Mouse (Mus musculus) embryo, embryonic 10 days (tissue): ENCODE measurements around the gene Atf7.

Experiments used
- DNase-seq: peaks from one replicate; pipeline ENCODE4 v3.0.0-alpha.2; 2015; ENCODE audit warnings: low spot score

Gene Atf7

DNA sequence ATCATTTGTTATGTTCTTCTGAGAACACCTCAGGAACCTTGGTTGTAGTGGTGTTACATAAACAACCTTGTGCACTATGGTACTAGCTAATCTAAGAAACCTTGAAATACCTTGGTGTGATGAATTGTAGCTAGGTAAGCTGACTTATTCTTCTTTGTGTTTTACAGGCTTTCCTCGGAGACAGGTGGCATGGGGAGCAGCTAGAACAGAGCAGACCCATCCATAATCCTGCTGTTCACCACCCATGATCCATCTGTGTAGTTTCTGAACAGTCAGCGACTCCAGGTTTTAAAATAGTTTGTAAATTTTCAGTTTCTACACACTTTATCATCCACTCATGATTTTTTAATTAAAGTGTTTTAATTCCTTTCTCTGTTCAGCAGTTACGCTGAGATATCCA, 126.9 kb downstream of the Atf7 start:
- no peak for DNase-seq

DNA sequence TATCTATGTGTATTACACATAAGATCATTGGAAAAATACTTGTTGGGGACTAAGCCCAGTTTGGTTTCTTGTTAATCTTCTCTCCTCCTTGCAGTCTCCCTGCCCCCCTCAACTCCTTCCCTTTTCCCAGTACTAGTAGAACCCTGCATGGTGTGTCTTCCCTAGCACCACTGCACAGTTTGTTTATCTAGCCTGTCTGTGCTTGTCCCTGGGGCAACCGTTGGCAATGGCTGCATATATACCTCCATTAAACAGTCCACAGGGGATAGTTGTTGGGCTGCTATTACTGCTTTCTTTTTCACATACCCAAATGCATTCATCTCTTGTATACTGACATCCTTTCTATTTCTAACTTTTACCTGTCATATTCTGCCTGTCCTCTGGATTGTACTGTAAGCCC, 137.6 kb downstream of the Atf7 start:
- DNase-seq, result no peak

DNA sequence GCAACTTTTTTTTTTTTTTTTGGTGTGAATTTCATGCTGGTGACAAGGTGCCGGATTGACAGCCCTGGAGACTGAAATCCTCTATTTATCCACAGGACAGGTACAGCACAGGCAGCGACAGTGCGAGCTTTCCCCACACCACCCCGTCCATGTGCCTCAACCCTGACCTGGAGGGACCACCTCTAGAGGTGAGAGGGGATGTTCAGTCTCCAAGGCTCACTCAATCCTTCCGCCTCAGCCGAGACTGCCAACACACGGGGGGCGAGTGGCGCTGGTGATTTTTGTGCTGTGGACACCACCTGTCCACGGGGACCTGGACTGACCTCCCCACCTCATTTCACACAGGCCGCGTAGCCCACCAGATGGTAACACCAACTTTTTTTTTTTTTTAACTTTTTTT, 139.4 kb downstream of the Atf7 start:
- DNase-seq, result no peak

DNA sequence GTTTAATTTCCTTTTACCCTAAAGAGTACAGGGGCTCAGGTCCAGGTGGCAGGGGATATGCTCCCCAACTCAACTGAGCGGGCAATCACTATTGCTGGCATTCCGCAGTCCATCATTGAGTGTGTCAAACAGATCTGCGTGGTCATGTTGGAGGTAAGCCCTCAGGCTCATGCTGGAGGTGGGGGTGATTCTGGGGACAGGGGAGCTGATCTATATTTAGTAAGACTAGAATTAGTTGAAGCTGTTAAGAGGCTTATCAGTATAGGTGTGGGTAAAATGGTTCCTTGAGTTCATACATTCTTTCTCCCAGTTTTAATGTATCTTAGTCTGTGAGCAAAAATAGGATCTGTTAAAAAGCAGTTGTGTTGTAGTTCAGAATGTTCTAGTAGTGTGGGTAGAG, 142.1 kb downstream of the Atf7 start:
- DNase-seq, result no peak
